Mouse (Mus musculus) midbrain, embryonic 12.5 days (tissue): ENCODE results near the gene Tcf3. TPM values are rescaled to one million over a fixed set of nuclear protein-coding genes. Genes with fewer than 3 reads are reported as not detected.

ENCODE experiments used
- ATAC-seq: fragments of 200-750 bp; cut with Nextera tagmentation; 2 replicates; pipeline ENCODE4 v1.8.0; 2017; ENCODE audit warnings: low read depth, moderate TSS enrichment, moderate library complexity; ENCODE audit not compliant: low FRiP score
- H3K27ac ChIP-seq: fragments of 300-500 bp; sonication (generic); replicated peaks from 2 replicates; pipeline ENCODE4 v1.5.1; 2016; ENCODE audit warnings: mild to moderate bottlenecking
- H3K27me3 ChIP-seq: fragments of 300-500 bp; sonication (generic); 2 replicates; pipeline ENCODE4 v1.6.1; 2016; ENCODE audit warnings: mild to moderate bottlenecking
- H3K36me3 ChIP-seq: fragments of 300-500 bp; sonication (generic); 2 replicates; pipeline ENCODE4 v1.6.1; 2016
- H3K4me1 ChIP-seq: fragments of 300-500 bp; sonication (generic); 2 replicates; pipeline ENCODE4 v1.6.1; 2016
- H3K4me2 ChIP-seq: fragments of 300-500 bp; sonication (generic); replicated peaks from 2 replicates; pipeline ENCODE4 v1.6.1; 2016; ENCODE audit warnings: mild to moderate bottlenecking, moderate library complexity
- H3K4me3 ChIP-seq: fragments of 300-500 bp; sonication (generic); 2 replicates; pipeline ENCODE4 v1.5.1; 2016; ENCODE audit warnings: mild to moderate bottlenecking
- H3K9ac ChIP-seq: fragments of 300-500 bp; sonication (generic); replicated peaks from 2 replicates; pipeline ENCODE4 v1.6.1; 2016; ENCODE audit warnings: mild to moderate bottlenecking, moderate library complexity
- H3K9me3 ChIP-seq: fragments of 300-500 bp; sonication (generic); 2 replicates; pipeline ENCODE4 v1.6.1; 2016; ENCODE audit warnings: mild to moderate bottlenecking
- WGBS: fragments of 180-500 bp; shearing (Covaris S2); methylation state at CpG from one replicate; pipeline ENCODE4 v1.1.7; 2016; 5-methylcytosine and 5-hydroxymethylcytosine counted together
- polyA plus RNA-seq: library from polyadenylated mRNA; unstranded; fragments of >200 nt; fragmentation: Nextera tagmentation; extraction: Ambion mirVana; gene quantifications from 2 replicates; pipeline ENCODE4 v1.2.1, GENCODE M21; 2016

The Tcf3 gene
- polyA plus RNA-seq, result 185 and 191 TPM in 2 replicates

- peak; percentile 91 for ATAC-seq
- Histone ChIP-seq H3K9me3 (no peaks in the 10 kb centered on the region), H3K27ac (peak within 1 kb of the TSS; percentile 88), H3K4me3 (peak within 1 kb of the TSS; percentile 98), H3K36me3 (peaks cover 24% of the 10 kb centered on the region), H3K4me2 (peak within 1 kb of the TSS; percentile 88), H3K9ac (peak within 1 kb of the TSS; percentile 93), H3K4me1 (peaks cover 22% of the 10 kb centered on the region), H3K27me3 (0 out of 2 replicates have a peak, but pooled peaks cover 6% of the 10 kb centered on the region)
- WGBS, result under 1% methylated on average over 43 of the region's 61 CpGs
These were observed at the start of gene Tcf3 for GRCm38 (mm10) chr10:80433513-80434232. Tcf3 (minus strand) TSS chr10:80433647.

GRCm38 (mm10) chr10:80481002-80481401 is 47.6 kb upstream of the Tcf3 start:
- Histone ChIP-seq H3K4me3 (no peak overlapping the region), H3K4me2 (no peak overlapping the region), H3K9ac (no peak overlapping the region), H3K4me1 (peaks cover 11% of the 10 kb centered on the region), H3K27ac (no peak overlapping the region), H3K27me3 (peaks cover 68% of the 10 kb centered on the region), H3K36me3 (no peaks in the 10 kb centered on the region), H3K9me3 (no peaks in the 10 kb centered on the region)
- ATAC-seq, result no peak
- WGBS, result 19% methylated on average over 5 of the region's 5 CpGs

DNA sequence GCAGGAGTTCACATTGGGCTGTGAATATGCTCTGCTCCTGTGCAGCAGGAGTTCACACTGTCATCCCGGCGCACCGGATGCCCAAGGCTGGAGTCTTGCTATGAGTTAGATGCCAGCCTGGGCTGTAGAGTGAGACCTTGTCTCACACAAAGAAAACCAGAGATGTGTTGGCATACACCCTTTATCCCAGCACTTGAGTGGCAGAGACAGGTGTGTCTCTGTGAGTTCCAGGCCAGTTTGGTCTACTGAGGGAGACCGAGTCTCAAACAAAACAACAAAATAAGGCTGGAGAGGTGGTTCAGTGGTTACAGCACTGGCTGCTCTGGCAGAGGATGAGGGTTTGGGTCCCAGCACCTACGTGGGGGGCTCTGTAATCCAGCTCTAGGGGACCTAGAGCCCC is 45.1 kb upstream of the Tcf3 start:
- peaks cover 53% of the 10 kb centered on the region for H3K27me3 ChIP-seq

DNA sequence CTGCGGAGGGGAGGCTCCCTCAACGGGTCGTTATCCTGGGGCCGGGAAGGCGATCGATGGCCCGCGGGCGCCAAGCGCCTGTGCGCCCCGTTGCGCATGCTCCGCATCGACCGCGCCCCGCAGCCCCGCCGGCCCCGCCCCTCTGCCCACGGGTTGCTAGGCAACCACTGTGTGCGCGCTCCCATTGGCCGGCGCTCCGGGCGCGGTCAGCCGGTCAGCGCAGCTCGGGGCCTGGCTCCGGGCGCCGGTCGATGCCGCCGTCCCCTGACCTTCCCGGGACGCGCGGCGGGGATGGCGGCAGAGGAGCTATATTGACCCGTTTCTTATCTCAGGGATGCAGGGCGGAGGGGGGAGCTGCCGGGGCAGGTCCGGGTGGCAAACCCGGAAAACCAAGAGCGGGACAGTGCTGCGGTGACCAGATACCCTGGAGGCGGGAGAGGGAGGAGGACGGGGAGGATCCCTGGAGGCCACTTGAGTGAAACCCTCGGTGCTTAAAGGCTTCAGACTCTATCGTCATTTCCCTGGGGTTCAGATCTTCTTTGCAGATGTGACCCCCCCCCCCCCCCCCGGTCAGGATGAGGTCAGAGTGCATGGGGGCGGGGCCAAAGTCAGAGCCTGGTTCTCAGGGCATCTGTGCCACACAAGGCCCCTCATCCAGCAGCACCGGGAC is 42.0 kb upstream of the Tcf3 start:
- peak overlapping the region; percentile 67 for H3K4me2 ChIP-seq
- H3K27ac ChIP-seq, result peak overlapping the region; percentile 83
- no peaks in the 10 kb centered on the region for H3K36me3 ChIP-seq
- H3K9ac ChIP-seq, result peak overlapping the region; percentile 58; the same call in 1 of the 2 replicates
- peaks cover 60% of the 10 kb centered on the region for H3K27me3 ChIP-seq
- ATAC-seq, result peak; percentile 89
- peak overlapping the region; percentile 51 for H3K4me3 ChIP-seq
- H3K4me1 ChIP-seq, result peaks cover 13% of the 10 kb centered on the region; the same call in 1 of the 2 replicates
- H3K9me3 ChIP-seq, result no peaks in the 10 kb centered on the region
- 1% methylated on average over 57 of the region's 58 CpGs for WGBS

More for the DNA sequence above, 45.1 kb upstream of the Tcf3 start:
- no peak overlapping the region for H3K4me3 ChIP-seq
- H3K36me3 ChIP-seq, result no peaks in the 10 kb centered on the region
- no peaks in the 10 kb centered on the region for H3K9me3 ChIP-seq
- ATAC-seq, result no peak
- no peak overlapping the region for H3K4me2 ChIP-seq
- H3K27ac ChIP-seq, result no peak overlapping the region
- no peak overlapping the region for H3K9ac ChIP-seq
- H3K4me1 ChIP-seq, result peaks cover 15% of the 10 kb centered on the region
- 75% methylated on average over 5 of the region's 5 CpGs for WGBS

GRCm38 (mm10) chr10:80465066-80465465 is 31.6 kb upstream of the Tcf3 start:
- H3K4me3 ChIP-seq, result no peak overlapping the region
- H3K9ac ChIP-seq, result no peak overlapping the region
- H3K4me1 ChIP-seq, result peaks cover 6% of the 10 kb centered on the region; the same call in 1 of the 2 replicates
- no peaks in the 10 kb centered on the region for H3K36me3 ChIP-seq
- H3K27ac ChIP-seq, result no peak overlapping the region
- no peak overlapping the region for H3K4me2 ChIP-seq
- no peaks in the 10 kb centered on the region for H3K9me3 ChIP-seq
- WGBS, result 51% methylated on average over 5 of the region's 5 CpGs
- H3K27me3 ChIP-seq, result peaks cover 29% of the 10 kb centered on the region
- no peak for ATAC-seq

- Histone ChIP-seq H3K4me2 (peak overlapping the region; percentile 29), H3K27me3 (peaks cover 29% of the 10 kb centered on the region), H3K36me3 (no peaks in the 10 kb centered on the region), H3K9ac (no peak overlapping the region), H3K4me3 (no peak overlapping the region), H3K4me1 (peaks cover 6% of the 10 kb centered on the region; the same call in 1 of the 2 replicates), H3K9me3 (no peaks in the 10 kb centered on the region), H3K27ac (no peak overlapping the region)
- 8% methylated on average over 19 of the region's 19 CpGs for WGBS
- ATAC-seq, result no peak
These were observed 31.1 kb upstream of the Tcf3 start for GRCm38 (mm10) chr10:80464381-80465035.

- H3K4me1 ChIP-seq, result peaks cover 6% of the 10 kb centered on the region; the same call in 1 of the 2 replicates
- H3K9ac ChIP-seq, result no peak overlapping the region
- H3K27ac ChIP-seq, result no peak overlapping the region
- H3K4me3 ChIP-seq, result no peak overlapping the region
- peaks cover 22% of the 10 kb centered on the region for H3K27me3 ChIP-seq
- no peak overlapping the region for H3K4me2 ChIP-seq
- WGBS, result 80% methylated on average over 7 of the region's 7 CpGs
- ATAC-seq, result no peak
- no peaks in the 10 kb centered on the region for H3K9me3 ChIP-seq
- no peaks in the 10 kb centered on the region for H3K36me3 ChIP-seq
These were observed 27.9 kb upstream of the Tcf3 start for GRCm38 (mm10) chr10:80461346-80461745.

DNA sequence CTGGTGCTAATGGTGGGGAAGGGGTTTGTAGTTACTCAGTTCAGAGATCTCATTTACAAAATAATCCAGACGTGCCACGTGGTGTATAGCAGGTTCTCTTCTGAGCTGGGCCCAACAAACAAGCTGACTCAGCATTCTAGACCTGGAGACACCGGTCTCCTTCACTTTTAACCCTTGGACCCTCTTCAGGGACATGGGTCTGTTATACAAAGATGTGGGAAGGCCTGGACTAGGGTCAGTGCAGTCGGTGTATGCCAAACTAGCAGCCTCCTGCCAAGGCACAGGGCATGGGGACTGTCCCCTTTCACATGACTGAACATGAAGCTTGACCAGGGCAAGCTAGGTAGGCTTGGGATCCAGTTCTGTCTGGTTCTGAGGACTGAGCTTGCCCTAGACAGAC is 26.9 kb upstream of the Tcf3 start:
- no peaks in the 10 kb centered on the region for H3K36me3 ChIP-seq
- H3K4me3 ChIP-seq, result no peak overlapping the region
- H3K4me1 ChIP-seq, result peaks cover 6% of the 10 kb centered on the region; the same call in 1 of the 2 replicates
- H3K27me3 ChIP-seq, result peaks cover 19% of the 10 kb centered on the region
- no peak overlapping the region for H3K9ac ChIP-seq
- 71% methylated on average over 4 of the region's 4 CpGs for WGBS
- no peak overlapping the region for H3K4me2 ChIP-seq
- H3K27ac ChIP-seq, result no peak overlapping the region
- no peaks in the 10 kb centered on the region for H3K9me3 ChIP-seq
- no peak for ATAC-seq

DNA sequence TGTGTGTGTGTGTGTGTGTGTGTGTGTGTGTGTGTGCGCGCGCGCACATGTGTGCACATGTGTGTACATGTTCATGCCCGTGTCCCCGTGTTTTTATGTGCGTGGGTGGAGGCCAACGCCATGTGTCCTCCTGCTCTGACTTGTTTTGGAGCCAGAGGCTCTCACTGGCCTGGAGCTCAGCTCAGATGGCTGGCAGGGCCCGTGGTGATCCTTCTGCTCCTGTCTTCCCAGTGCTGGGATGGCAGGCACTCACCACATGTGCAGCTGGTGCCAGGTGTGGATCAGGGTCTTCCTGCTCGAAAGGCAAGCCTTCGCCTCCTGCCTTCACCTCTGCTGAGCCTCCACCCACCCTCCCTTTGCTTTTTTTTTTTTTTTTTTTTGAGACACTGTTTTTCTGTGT is 26.2 kb upstream of the Tcf3 start:
- no peak overlapping the region for H3K4me3 ChIP-seq
- H3K4me2 ChIP-seq, result no peak overlapping the region
- no peaks in the 10 kb centered on the region for H3K9me3 ChIP-seq
- H3K27ac ChIP-seq, result no peak overlapping the region
- H3K4me1 ChIP-seq, result peaks cover 6% of the 10 kb centered on the region; the same call in 1 of the 2 replicates
- no peak for ATAC-seq
- peaks cover 16% of the 10 kb centered on the region for H3K27me3 ChIP-seq
- WGBS, result 94% methylated on average over 11 of the region's 11 CpGs
- H3K36me3 ChIP-seq, result no peaks in the 10 kb centered on the region
- H3K9ac ChIP-seq, result no peak overlapping the region

- Histone ChIP-seq H3K27ac (no peak overlapping the region), H3K36me3 (no peaks in the 10 kb centered on the region), H3K4me2 (no peak overlapping the region), H3K9me3 (no peaks in the 10 kb centered on the region), H3K9ac (no peak overlapping the region), H3K4me3 (no peak overlapping the region), H3K4me1 (0 out of 2 replicates have a peak, but pooled peaks cover 2% of the 10 kb centered on the region), H3K27me3 (peaks cover 16% of the 10 kb centered on the region)
- ATAC-seq, result no peak
- WGBS, result 89% methylated on average over 10 of the region's 10 CpGs
These were observed 25.8 kb upstream of the Tcf3 start for GRCm38 (mm10) chr10:80459236-80459635.

- H3K4me2 ChIP-seq, result no peak overlapping the region
- peaks cover 8% of the 10 kb centered on the region; the same call in 1 of the 2 replicates for H3K27me3 ChIP-seq
- H3K9ac ChIP-seq, result no peak overlapping the region
- H3K9me3 ChIP-seq, result no peaks in the 10 kb centered on the region
- H3K4me1 ChIP-seq, result no peaks in the 10 kb centered on the region
- no peak overlapping the region for H3K27ac ChIP-seq
- H3K4me3 ChIP-seq, result no peak overlapping the region
- H3K36me3 ChIP-seq, result no peaks in the 10 kb centered on the region
- ATAC-seq, result no peak
- 85% methylated on average over 5 of the region's 5 CpGs for WGBS
These were observed 22.2 kb upstream of the Tcf3 start for GRCm38 (mm10) chr10:80455697-80456096.

DNA sequence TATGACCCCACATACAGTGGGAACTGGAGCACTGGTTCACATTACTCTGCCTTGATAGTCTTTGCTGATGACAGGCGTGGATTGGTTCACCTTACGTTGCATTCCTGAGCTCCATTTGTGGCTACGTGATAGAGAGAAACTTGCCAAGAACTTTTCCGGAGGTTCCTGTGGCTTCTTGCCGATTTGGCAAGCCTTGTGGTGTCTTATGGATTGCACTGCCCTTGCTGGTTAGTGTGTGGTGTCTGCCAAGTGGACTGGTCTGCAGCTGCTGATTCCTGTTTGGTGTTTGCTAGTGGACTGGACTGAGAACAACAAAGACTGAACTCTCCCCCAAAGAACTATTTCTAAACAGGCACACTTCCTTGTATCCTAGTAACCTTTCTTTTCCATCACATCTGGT is 21.3 kb upstream of the Tcf3 start:
- ATAC-seq, result no peak

More for the DNA sequence above, 21.3 kb upstream of the Tcf3 start:
- no peak overlapping the region for H3K27ac ChIP-seq
- 91% methylated on average over 5 of the region's 5 CpGs for WGBS
- H3K36me3 ChIP-seq, result no peaks in the 10 kb centered on the region
- H3K9ac ChIP-seq, result no peak overlapping the region
- no peaks in the 10 kb centered on the region for H3K9me3 ChIP-seq
- H3K4me1 ChIP-seq, result no peaks in the 10 kb centered on the region
- no peak overlapping the region for H3K4me3 ChIP-seq
- H3K4me2 ChIP-seq, result no peak overlapping the region
- peaks cover 11% of the 10 kb centered on the region; the same call in 1 of the 2 replicates for H3K27me3 ChIP-seq
